Mouse (Mus musculus): ENCODE results near the gene Crocc2.
"Not testable (repeated sequence)": the region's sequence is repeated elsewhere in the genome, so short reads cannot be mapped to it uniquely, and the experiment has no call there.

DNA sequence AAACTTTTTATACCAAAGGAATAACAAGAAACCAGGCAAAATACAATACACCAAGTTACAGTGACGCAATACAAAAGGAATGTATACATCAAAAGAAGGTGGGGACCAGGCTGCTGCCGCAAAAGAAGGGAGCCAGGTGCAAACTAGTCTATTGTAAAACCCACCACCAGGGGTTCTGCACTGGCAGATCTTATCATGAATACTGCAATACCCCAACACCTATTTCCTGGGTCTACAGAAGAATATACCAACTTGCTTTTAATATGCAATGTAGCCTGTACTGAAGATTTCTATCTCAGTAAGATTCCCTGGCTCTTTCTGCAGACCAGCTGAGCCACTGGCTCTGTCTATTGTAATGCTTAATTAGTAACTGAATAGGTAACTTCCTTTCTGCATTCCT is 28.9 kb downstream of the Crocc2 start:
- TF ChIP-seq EP300, CTCF (IDR thresholded peaks at IDR 0.05; ENCODE audit: low read depth): not testable (repeated sequence)
